Mouse (Mus musculus) megakaryocyte progenitor cell, adult 5-6 weeks (primary cell): ENCODE data around the gene Wdr59. TPM values are rescaled to one million over a fixed set of nuclear protein-coding genes. Genes with fewer than 3 reads are reported as not detected.

Experiments
- ATAC-seq: replicated peaks from 2 replicates; pipeline ENCODE4 v1.8.0; 2016; ENCODE audit warnings: mild to moderate bottlenecking, moderate TSS enrichment, inconsistent platforms; ENCODE audit not compliant: poor library complexity
- total RNA-seq, 2 experiments: library from RNA; stranded (forward) in 1 of 2; stranded (reverse) in 1 of 2; fragments of 157-497, 149-512 nt in 1 of 2; fragments of 200-1000 nt in 1 of 2; gene quantifications; 2 replicates each; pipeline versions ENCODE4 v1.2.3 to v1.2.4; 2015 to 2017

Wdr59 gene
- total RNA-seq, 2 experiments from 2014 or later: 6.3 to 6.8 TPM

DNA sequence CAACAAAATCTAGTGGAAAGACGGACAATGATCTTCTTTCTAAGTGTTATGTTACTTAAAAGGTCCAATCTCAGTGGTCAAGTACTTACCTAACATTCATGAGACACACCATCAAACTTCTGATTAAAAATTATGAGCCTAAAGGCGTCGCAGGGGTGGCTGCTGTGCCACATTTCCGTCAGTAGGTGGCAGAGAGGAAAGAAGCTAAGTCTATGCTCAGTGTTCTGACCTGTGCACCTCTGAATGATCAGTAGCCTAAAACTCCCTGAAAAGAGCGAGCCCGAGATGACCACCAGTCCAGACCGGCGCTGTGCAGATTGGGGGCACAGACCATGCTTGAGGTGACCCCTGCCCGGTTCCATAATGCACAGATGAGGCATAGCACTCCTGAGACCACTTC is 103.3 kb downstream of the Wdr59 start:
- peak; percentile 90 for ATAC-seq

DNA sequence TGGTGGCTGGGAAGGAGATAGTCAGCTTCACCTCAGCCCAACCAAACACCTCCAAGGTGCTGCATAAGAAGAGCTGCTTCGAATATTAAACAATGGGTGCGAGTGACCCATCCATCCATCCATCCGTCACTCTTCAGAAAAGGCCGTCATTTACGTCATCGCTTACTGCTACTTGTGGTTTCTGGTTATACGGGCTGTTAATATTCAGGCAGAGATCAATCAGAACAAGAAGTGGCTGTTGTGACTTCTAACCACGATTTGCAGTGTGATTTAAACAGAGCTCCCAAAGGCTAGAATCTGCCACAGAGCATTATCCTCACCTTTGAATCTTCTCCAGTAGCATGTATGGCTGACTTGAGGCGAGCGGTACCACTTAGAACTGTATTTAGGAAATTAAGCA is 104.7 kb downstream of the Wdr59 start:
- no peak for ATAC-seq

DNA sequence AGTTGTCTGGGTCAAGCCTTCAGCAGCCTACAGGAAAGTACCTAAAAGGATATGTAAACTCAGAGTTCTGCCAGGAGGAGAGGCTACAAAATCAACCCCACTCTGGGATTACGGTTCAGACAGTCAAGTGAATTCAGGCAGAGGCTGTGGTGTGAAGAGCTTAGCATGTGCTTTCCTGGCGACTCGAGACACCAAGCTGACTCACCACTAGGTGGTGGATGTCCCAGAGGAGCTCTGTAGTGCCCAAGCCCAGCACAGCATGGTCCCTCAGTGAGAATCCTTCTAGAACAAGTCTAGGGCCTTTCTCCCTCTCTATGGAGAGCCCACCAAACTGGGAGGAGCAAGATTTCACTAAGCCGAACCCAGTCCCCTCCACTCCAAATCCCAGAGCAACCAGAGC is 118.5 kb downstream of the Wdr59 start:
- ATAC-seq: peak; percentile 82

Other genes starting within 250 kb of the Wdr59 start
- gene Rfwd3, start 221.9 kb downstream of the Wdr59 start, total RNA-seq (2015): 59.5 and 62.3 TPM in 2 replicates
- gene Rfwd3, start 221.9 kb downstream of the Wdr59 start, total RNA-seq (2017): 73.7 and 77.4 TPM in 2 replicates
- gene Mlkl, start 183.9 kb downstream of the Wdr59 start, total RNA-seq (2015): 92.8 and 93.6 TPM in 2 replicates
- gene Mlkl, start 183.9 kb downstream of the Wdr59 start, total RNA-seq (2017): 78.9 and 88.4 TPM in 2 replicates
- gene Fa2h, start 128.3 kb downstream of the Wdr59 start, total RNA-seq (2015): not detected in 2 replicates
- not detected in 2 replicates for gene Fa2h, start 128.3 kb downstream of the Wdr59 start, total RNA-seq (2017)
- 71.1 and 76.6 TPM in 2 replicates for gene Znrf1, start 14.0 kb upstream of the Wdr59 start, total RNA-seq (2015)
- 57.9 and 66.1 TPM in 2 replicates for gene Znrf1, start 14.0 kb upstream of the Wdr59 start, total RNA-seq (2017)
- 0.10 and 0.15 TPM in 2 replicates for gene Ldhd, start 108.3 kb upstream of the Wdr59 start, total RNA-seq (2015)
- 0.14 TPM in 1 of 2 replicates, not detected in the other for gene Ldhd, start 108.3 kb upstream of the Wdr59 start, total RNA-seq (2017)
- 14.7 and 16.9 TPM in 2 replicates for gene Zfp1, start 121.3 kb upstream of the Wdr59 start, total RNA-seq (2015)
- 11.2 and 19.2 TPM in 2 replicates for gene Zfp1, start 121.3 kb upstream of the Wdr59 start, total RNA-seq (2017)
- gene Ctrb1, start 168.9 kb upstream of the Wdr59 start, total RNA-seq (2015): not detected in 2 replicates
- not detected in 2 replicates for gene Ctrb1, start 168.9 kb upstream of the Wdr59 start, total RNA-seq (2017)
- gene Bcar1, start 221.7 kb upstream of the Wdr59 start, total RNA-seq (2015): 0.15 TPM in 1 of 2 replicates, not detected in the other
- gene Bcar1, start 221.7 kb upstream of the Wdr59 start, total RNA-seq (2017): not detected in 2 replicates